Mouse (Mus musculus): ENCODE measurements around the gene Irf9. TPM values are rescaled to one million over a fixed set of nuclear protein-coding genes. Genes with fewer than 3 reads are reported as not detected.

Irf9 gene
- 100 to 1,000 TPM; 104 to 137 TPM for total RNA-seq (2023)

DNA sequence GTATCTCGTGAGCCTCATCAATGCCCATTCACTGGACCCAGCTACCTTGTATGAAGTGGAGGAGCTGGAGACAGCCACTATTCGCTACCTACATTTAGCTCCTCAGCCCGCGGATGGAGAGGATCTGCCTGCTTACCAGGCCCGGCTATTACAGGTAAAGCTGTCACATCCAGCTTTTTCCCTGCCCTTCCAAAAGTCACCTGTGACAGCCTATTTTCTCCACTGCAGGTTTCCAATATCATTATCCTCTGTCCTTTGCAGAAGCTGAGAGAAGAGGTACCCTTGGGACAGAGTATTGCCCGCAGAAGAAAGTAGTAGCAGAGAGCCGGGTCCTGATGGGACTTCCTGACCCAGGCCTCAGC is at the start of gene Irf9:
Gene Irf9, plus strand, starts transcription at position 301 of the 362 bp plus-strand sequence.

DNA sequence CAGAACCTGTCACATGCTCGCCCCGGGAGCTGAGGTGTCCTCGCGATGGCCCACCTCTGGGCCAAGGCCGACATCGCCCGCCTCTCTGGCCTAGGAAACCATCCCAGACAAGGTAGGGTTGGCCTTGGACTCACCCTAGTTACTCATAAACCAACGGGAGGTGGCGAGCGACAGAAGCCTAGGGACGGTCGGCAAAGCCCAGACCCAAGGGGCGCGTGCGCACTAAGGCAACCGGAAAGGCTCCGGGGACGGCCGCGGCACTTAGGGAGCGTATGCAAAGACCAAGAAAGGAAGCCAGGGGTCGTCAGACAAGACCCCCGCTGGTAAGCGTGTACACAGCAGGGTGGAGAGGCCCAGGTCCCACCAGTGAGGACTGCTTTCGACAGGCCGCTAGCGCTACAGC is 43.6 kb upstream of the Irf9 start, which contains the start of gene Dcaf11:
Gene Dcaf11, plus strand, starts transcription at position 208 of the 403 bp plus-strand sequence.

DNA sequence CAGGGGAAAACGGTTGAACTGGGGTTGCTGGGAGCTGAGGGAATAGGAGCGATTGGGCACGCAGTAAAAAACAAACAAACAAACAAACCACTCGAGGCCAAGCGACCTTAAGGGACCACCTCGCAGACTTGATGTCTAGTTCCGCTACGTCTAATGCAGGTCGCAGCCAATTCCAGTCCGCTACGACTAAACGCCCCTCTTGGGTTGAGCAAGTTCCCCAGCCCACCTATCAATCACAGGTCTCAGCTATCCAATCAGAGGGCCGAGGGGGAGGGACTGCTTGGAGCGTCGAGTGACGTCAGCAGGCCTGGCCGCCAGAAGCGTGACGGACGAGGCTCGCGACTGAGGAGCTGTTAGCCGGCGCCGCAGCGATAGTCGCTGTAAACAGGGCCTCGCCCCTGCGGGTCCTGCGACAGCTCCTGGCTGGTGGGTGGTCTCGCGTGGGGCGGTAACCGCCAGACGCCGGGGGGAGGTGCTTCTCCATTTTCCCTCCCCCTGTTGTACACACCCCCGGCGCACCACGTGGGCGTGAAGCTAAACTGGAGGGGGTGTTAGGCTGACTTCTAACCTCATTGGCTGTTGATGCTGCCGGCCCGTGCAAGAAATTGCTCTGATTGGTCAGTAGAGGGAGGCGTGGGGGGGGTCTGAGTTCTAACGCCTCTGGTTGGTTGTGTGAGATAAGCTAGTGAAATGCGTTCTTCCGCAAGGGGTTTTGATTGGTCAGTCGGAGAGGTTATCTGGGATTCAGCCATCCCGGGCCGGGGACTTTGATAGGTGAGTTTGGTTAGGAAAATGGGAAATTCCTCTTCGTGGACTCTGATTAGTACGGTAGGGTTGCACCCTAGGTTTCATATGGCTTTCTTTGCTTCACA is 42.9 kb upstream of the Irf9 start, which contains the start of gene A730061H03Rik:
Gene A730061H03Rik, minus strand, starts transcription at position 205 of the 872 bp plus-strand sequence.

DNA sequence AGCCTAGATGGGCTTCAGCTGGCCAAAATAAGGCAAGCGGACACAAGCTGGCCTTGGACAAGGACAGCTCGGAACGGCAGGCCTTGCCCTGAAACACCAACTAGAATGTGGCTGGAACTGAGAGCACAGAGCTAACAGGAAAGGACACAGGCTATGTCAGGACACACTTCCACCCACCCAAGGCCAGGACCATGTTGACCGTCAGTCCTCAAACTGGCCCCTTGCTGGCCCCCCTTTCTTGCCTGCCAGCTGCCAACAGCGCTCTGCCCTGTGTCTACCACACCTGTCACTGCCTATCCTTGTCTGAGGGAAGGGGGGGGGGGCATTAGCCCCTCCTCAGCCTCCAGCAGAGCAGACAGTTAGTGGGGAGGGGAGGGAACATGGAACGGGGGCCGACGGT is 28.1 kb upstream of the Irf9 start, which contains the start of gene Fitm1:
Gene Fitm1, plus strand, starts transcription at position 316 of the 400 bp plus-strand sequence.

DNA sequence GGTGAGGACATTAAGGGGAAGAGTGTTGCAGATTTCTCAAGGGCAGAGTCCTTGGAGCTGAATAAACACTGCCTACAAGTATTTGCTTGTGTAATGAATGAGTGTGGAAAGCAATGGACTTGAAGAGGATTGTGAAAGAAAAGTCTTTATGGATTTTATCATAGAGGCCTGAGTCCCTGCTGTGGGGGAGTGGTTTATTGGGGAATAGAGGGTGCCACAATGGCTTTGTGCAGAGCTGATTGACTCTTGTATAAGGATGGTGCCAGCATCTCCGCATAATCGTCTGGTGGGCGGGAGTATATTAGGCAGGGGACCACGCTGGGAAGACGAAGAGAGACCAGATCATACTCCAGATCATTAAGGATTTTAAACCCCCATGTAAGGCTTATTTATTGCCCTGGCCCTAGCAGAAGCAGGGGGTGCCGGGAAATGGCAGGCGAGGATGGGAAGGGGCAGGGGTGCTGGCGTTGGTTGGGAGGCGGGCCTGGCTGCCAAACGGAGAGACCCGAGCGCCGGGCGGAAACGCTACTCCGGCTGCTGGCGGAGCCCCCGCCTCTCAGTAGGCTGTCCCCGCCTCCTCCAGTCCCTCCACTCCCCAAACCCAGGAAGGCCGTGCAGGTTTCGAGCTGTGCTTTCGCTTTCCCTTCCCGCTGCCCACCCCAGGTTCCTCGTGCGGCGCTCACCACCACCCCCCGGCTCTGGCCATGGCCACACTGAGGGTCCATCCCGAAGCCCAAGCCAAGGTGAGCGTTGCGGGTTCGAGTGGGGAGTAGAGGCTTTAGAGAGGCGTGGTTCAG is 25.3 kb upstream of the Irf9 start, which contains the start of gene Psme1:
Gene Psme1, plus strand, starts transcription at position 253 of the 797 bp plus-strand sequence.

DNA sequence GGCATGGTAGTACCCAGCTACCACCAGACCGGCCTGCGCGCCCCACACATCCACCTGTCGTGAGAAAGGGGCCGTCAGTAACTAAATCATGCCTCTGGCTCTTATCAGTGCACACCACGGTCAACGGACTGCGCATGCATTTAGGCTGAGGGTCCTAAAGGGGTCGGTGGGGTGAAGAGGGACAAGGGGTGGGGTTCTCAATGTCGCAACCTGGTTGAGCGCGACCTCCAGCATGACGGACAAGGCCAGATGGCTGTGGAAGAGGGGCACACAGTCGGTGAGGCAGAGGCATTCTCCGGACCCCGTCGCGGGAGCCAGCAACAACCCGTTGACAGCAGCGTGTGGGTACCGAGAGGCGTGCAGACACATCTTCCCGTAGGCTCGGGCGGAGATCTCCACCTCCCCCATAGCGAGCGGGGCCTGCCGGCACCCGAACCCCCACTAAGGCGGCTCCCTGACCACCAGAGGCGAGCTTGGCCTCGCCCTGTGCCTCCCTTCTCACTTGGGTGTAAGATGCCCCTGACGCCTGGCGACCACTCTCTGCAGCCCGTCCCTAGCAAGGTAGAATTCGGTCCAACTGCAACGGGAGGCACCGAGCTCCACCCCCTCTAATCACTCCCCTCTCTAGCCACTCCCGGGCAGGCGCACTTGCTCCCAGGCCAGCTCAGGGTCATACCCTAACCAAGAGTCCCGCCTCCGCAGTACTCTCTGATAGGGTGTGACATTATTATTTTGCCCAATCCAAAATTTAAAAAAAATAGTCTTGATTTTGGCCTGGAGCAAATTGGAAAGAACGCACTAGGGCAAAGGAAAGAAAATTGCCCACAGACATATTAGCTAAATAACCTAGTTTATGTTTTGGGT is 18.4 kb upstream of the Irf9 start, which contains the start of gene Emc9:
Gene Emc9, minus strand, starts transcription at position 601 of the 864 bp plus-strand sequence.

DNA sequence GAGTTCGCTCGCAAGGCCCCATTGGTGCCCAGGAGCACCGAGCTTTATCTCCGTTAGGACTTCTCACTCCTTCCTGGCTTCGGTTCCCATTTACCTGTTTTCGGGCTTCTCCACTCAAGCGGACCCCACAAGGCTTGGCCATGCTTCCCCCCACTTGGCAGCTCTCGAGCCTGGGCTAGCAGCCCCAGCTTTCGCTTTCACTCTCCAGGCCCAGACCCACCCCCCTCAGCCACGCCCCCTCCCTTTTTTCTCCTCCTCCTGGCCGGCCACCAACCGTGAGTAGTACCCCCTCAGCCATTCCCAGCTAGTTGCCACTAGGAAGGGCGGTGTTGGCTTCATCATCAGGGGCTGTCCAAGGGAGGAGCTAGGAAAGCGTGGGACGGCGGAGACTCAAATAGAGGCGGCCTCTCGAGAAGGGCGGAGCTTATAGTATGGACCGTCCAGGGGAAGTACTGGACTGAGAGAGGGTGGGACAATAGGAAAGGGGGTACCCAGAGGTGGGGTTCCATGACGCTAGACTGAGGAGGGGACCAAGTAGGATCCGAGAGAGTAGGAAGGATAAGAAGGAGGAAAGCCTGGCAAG is 12.5 kb upstream of the Irf9 start, which contains the start of gene Psme2:
Gene Psme2, minus strand, starts transcription at position 366 of the 583 bp plus-strand sequence.

DNA sequence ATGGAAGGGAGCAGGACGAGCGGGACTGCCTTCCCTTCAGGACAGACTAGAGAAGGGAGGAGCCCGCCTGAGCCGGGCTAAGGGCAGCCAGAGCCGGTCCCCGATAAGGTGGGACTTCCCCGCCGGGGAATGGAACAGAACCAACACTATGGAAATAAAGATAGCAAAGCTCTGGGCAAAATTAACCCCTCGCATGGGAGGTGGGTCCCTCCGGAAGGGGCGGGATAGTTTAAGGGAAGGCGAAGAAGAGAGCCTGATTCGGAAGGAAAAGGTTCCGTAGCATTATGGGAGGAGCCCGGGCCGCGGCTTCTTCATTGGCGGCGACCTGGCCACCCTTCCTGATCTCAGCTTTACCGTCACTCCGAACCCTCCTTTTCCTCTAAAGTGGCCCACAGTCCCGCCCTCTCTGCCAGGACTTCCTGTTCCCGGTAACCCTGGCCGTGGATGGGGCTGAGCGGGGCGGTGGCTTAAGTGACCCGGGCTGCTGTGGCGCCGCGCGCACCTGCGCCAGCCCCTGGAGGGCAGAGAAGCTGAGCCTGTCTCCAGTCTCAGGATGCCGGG is 12.0 kb upstream of the Irf9 start, which contains the start of gene Rnf31:
Gene Rnf31, plus strand, starts transcription at position 378 of the 561 bp plus-strand sequence.

DNA sequence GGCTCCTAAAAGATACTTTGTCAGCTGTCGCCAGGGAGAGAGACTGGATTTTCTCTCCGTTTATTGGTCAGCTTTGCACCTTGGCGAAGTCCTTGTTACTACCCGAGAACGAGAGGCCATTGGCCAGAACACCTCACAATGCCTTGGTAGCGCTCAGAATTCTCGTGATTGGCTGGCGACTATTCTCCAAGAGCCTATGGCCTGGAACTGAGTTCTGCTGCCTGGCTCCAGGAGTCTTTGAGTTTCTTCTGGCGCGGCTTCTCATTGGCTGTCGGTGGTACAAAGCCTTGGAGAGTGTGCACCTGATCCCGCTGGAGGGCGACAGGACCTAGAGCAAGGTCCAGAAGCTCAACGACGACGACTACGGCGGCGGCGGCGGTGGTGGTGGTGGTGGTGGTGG is 14.5 kb downstream of the Irf9 start, which contains the start of gene Rec8:
Gene Rec8, plus strand, starts transcription at position 216 of the 400 bp plus-strand sequence.

DNA sequence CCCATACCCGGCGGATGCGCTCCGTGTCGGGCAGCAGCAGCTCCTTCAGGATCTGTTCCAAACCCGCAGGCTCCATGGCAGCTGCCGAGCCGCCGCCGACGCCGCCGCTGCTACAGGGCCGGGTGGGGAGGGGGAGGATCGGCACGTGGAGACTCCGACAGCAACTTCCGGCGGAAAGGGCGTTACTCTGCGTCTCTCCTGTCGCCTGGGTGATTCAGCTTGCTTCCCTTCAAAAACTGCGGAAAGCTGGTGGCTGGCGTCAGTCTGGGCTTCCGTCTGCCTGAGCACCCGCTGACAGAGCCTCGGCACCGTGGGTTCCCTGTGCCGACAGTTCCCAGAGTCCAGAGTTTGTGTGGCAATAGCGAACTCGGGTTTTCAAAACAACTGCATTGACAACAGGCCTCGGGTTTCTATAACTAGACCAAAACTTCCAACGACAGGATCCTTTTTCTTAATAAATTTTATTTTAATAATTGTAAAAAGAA is 32.2 kb downstream of the Irf9 start, which contains the start of gene Ipo4:
Gene Ipo4, minus strand, starts transcription at position 435 of the 485 bp plus-strand sequence.

DNA sequence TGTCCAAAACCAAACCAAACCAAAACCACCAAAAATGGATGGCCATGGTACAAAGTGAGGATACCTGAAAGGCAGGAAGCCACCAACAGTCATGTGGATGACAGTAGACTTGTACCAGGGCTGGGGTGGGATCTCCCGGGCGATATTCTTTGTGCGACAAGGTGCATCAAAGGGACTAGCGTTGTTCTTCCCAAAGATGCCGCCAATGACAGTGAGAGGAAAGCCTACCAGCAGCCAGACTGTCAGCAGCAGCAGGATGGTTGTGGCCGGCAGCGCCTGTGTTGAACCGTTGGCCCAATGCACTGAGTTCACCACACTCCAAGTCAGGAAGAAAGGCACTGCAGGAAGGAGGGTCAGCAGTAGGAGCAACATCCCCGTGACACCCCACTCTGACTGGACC is 34.4 kb downstream of the Irf9 start, which contains the start of gene Gm49378:
Gene Gm49378, minus strand, starts transcription at position 101 of the 400 bp plus-strand sequence.

DNA sequence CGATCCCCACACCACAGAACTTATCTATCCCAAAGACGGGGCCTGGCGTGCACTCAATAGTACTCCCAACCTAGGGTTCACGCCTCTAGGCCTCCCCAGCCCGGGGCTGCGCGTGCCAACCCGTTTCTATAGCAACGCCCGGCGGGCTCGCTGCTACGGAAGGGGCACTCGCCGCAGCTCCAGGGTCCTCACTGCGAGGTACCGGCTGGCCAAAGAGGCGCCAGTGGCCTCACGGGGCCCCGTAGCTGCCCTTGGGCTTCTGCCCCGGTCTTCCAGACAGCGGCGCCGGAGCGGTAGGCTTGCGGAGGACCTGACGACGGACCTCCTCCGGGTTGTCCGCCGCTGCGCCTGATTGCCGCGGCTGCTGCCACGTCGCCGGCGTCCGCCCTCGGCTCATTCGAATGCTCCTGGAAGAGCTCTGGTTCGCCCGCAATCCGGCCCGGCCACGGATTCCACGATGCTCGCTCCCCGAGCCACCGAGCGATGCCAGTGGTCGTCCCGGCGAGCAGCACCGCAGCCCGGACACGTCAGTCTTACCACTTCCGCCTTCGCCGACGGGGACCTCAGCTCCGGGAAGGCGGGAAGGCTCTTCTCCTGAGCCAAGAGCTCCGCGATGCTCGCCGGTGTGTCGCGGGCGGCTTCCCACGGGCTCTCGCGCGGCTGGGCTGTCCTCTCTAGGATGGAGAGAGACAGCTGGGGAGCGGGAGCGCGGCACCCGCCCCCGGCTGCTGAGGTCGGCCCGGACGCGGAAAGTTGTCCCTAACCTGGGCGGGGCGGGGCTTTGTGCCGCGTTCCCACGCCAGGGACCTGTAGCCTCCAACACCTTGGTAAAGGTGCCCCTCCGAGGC is 39.9 kb downstream of the Irf9 start, which contains the start of gene Tm9sf1:
Gene Tm9sf1, minus strand, starts transcription at position 747 of the 848 bp plus-strand sequence.

DNA sequence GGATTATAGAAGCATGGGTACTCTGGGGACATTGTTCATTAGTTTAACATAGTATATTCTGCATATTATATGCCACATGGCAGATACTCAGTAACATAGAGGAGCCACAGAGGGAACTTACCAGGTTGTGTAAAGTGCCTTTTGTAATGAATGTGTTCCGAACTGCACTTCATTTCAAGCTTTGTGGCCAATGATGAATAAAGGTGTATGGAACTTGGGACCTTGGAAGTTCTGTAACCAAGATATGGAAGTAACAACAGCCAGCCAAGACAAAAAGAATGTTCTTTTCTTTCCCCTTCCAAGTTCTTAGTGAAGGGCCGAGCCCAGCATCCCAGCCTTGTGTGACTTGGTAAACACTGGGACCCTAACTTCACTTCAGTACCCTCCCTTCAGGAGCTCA is 46.5 kb downstream of the Irf9 start, which contains the start of gene Tssk4:
Gene Tssk4, plus strand, starts transcription at position 301 of the 400 bp plus-strand sequence.

Other genes starting within 250 kb of the Irf9 start
- 10 to 100 TPM; 23.0 to 26.3 TPM for gene Dhrs4, start 124.8 kb upstream of the Irf9 start, total RNA-seq (2023)
- under 1 TPM; 0.64 to 0.68 TPM for gene Carmil3, start 112.9 kb upstream of the Irf9 start, total RNA-seq (2023)
- not detected for gene Cpne6, start 93.1 kb upstream of the Irf9 start, total RNA-seq (2023)
- not detected for gene Nrl, start 78.6 kb upstream of the Irf9 start, total RNA-seq (2023)
- 10 to 100 TPM; 12.3 to 20.4 TPM for gene Pck2, start 63.3 kb upstream of the Irf9 start, total RNA-seq (2023)
- 10 to 100 TPM; 73.6 to 74.9 TPM for gene Dcaf11, start 43.6 kb upstream of the Irf9 start, total RNA-seq (2023)
- gene A730061H03Rik, start 43.2 kb upstream of the Irf9 start, total RNA-seq (2023): 1 to 10 TPM; 4.9 to 6.6 TPM
- not detected for gene Fitm1, start 28.0 kb upstream of the Irf9 start, total RNA-seq (2023)
- gene Psme1, start 25.4 kb upstream of the Irf9 start, total RNA-seq (2023): 100 to 1,000 TPM; 310 to 383 TPM
- 10 to 100 TPM; 23.4 to 24.2 TPM for gene Emc9, start 18.3 kb upstream of the Irf9 start, total RNA-seq (2023)
- gene Psme2, start 12.5 kb upstream of the Irf9 start, total RNA-seq (2023): 100 to 1,000 TPM; 462 to 464 TPM
- gene Rnf31, start 11.9 kb upstream of the Irf9 start, total RNA-seq (2023): 100 to 1,000 TPM; 112 to 116 TPM
- 1 to 10 TPM in 1 of 2 experiments, not detected in 1; 1.3 TPM for gene Rec8, start 14.5 kb downstream of the Irf9 start, total RNA-seq (2023)
- gene Ipo4, start 32.4 kb downstream of the Irf9 start, total RNA-seq (2023): 10 to 100 TPM; 70.5 to 88.4 TPM
- gene Gm49378, start 34.3 kb downstream of the Irf9 start, total RNA-seq (2023): 1 to 10 TPM; 4.0 to 4.6 TPM
- 10 to 100 TPM; 43.9 to 52.9 TPM for gene Tm9sf1, start 40.2 kb downstream of the Irf9 start, total RNA-seq (2023)
- gene Tssk4, start 46.6 kb downstream of the Irf9 start, total RNA-seq (2023): 1 to 10 TPM; 4.1 to 5.9 TPM
- 10 to 100 TPM; 44.5 to 56.7 TPM for gene Mdp1, start 56.9 kb downstream of the Irf9 start, total RNA-seq (2023)
- gene Gmpr2, start 68.4 kb downstream of the Irf9 start, total RNA-seq (2023): 10 to 100 TPM; 19.3 to 25.8 TPM
- gene Nedd8, start 68.6 kb downstream of the Irf9 start, total RNA-seq (2023): 100 to 1,000 TPM; 182 to 187 TPM
- 100 to 1,000 TPM in 1 of 2 experiments, 10 to 100 TPM in 1; 94.4 to 113 TPM for gene Tinf2, start 78.2 kb downstream of the Irf9 start, total RNA-seq (2023)
- gene Tgm1, start 110.4 kb downstream of the Irf9 start, total RNA-seq (2023): 1 to 10 TPM; 4.4 to 4.9 TPM
- gene Rabggta, start 118.7 kb downstream of the Irf9 start, total RNA-seq (2023): 100 to 1,000 TPM in 1 of 2 experiments, 10 to 100 TPM in 1; 82.0 to 104 TPM
- 10 to 100 TPM; 16.5 to 19.4 TPM for gene Dhrs1, start 142.1 kb downstream of the Irf9 start, total RNA-seq (2023)
- gene Nop9, start 142.1 kb downstream of the Irf9 start, total RNA-seq (2023): 10 to 100 TPM; 31.3 to 38.2 TPM
- not detected for gene Cideb, start 154.9 kb downstream of the Irf9 start, total RNA-seq (2023)
- gene Ltb4r2, start 157.9 kb downstream of the Irf9 start, total RNA-seq (2023): 1 to 10 TPM; 1.4 to 1.5 TPM
- under 1 TPM; 0.52 to 0.95 TPM for gene Ltb4r1, start 162.4 kb downstream of the Irf9 start, total RNA-seq (2023)
- gene Adcy4, start 180.5 kb downstream of the Irf9 start, total RNA-seq (2023): 1 to 10 TPM in 1 of 2 experiments, under 1 TPM in 1; 0.15 to 1.0 TPM
- gene Ripk3, start 185.3 kb downstream of the Irf9 start, total RNA-seq (2023): 10 to 100 TPM; 55.9 to 66.9 TPM
- gene Nfatc4, start 219.6 kb downstream of the Irf9 start, total RNA-seq (2023): not detected